Mouse (Mus musculus): ENCODE data around the gene Tspyl1.
"Not testable (repeated sequence)": the region's sequence is repeated elsewhere in the genome, so short reads cannot be mapped to it uniquely, and the experiment has no call there.

The Tspyl1 gene

DNA sequence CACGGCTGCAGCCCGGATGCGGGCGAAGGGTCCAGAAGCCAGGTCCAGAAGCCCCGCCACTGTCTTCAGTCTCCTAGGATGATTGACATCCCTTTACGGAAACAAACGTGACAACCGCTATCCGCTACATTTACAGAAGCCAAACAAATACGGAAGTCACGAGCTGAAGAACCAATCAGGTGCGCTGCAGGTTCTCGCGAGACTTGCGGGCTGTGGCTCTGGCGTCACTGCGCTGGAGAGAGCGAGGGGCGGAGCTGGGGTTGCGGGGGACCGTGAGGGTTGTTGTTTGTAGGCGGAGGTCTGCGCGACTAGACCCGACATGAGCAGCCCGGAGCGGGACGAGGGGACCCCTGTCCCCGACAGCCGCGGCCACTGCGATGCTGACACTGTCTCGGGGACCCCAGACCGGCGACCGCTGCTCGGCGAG, at the start of gene Tspyl1:
TSS of gene Tspyl1 (plus strand) at position 229 of the 427 bp plus-strand sequence.
- in situ Hi-C loops (cut with MboI, MseI), result loop anchor here (5.0 kb wide), 1 partner anchor 135 kb away; the partner anchor contains the start of gene Nt5dc1

DNA sequence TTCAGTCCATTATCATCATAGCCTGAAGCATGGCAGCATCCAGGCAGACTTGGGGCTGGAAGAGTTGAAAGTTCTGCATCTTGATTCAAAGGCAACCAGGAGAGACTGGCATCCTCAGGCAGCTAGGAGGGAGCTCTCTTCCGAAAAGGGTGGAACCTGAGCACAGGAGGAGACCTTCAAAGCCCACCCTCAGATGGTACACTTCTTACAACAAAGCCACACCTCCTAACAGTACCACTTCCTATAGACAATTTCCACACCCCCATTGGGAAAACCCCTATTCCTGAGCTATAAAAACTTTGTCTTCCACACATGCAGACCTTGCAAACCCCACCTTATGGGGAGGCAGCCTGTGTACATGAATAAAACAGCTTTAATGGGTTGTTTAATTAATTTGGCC, 48.6 kb upstream of the Tspyl1 start:
- in situ Hi-C loops (cut with MboI, MseI), result no loop called here

DNA sequence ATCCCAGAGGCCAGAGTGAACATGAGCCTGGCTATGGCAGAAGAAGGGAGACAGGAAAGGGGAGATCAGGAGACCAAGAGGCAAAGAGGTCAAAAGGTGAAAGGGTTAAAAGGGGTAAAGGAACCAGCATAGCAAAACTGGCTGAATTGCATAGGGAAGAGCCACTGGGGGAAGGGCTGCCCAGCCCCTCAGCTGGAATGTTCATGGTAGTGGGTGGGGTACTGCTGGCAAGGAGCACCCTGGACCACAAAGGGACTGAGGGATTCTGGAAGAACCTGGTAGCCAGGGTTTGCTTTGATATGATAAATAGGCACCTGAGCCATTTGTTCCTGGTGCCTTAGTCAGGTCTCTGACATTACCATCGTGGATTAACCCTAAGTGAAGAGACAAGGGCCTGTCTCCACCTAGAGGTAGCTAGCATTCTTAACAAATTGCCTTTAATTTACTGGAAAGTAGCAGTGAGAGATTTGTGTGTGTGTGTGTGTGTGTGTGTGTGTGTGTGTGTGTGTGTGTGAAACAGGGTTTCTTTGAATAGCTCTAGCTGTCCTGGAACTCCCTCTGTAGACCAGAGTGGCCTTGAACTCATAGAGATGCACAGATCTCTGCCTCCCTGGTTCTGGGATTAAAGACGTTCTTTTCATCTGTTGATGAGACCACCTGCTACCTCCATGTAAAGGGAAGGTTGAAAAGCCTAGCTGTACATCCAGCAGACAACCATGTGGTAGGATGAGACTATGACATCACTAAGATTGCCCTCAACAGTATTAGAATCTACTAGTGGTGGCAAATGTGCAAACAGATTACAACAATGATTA, 47.9 kb upstream of the Tspyl1 start:
- in situ Hi-C loops (cut with MboI, MseI), result no loop called here

GRCm38 (mm10) chr10:34235384-34235783, 46.6 kb upstream of the Tspyl1 start:
- in situ Hi-C loops (cut with MboI, MseI), result no loop called here

DNA sequence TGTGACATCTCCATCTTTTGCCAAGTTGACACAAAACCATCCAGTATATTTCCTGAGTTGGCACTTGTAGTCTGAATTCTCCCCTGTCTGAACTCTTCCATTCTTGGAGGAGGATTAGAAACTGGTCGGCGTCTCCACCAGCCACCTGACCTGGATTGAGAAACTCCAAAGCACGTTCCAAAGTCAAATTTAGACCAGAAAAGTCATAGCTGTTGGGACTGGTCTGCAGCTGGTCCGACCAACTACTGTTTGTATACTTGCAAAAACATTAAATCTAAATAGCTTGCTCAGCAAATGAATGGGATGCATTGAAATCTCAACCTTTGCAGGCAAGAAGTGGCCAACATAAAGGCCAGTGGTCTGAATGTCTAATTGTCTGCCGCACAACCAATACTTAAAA, 45.4 kb upstream of the Tspyl1 start:
- in situ Hi-C loops (cut with MboI, MseI), result no loop called here

DNA sequence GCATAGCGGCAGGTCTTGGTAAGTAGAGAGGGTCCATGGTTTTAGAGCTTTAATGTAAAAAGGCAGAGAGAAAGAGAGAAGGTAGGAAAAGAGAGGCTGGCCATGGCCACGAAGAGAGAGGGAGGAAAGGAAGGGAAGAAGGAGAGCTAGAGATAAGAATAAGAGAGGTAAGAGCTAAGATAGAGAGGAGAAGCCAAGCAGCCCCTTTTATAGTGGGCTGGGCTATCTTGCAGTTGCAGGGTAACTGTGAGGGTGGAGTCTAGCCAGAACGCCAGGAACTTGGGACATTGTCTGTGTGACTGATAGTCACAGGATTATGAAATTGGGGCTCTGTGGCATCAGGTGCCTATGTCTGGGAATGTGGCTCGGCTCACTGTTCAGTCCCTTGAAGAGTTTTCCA, 43.5 kb upstream of the Tspyl1 start:
- in situ Hi-C loops (cut with MboI, MseI), result no loop called here

DNA sequence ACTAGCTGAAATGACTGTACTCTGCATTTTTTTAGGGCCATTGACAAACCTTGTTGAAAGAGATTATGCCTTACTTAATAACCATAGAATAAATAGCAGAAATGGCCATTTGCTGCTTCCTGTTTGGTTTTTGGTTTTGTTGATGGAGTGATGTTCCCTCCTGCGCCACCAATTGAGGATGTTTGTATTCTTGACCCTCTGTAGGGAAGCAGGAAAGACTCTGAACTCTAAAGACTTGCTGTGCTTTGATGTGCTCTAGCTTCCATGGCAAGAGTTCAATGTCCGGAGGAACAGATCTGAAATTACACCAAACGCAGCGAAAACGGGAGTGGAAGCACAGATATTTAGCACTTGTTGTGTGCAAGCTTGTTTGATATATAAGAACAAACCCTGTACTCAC, 37.2 kb upstream of the Tspyl1 start:
- in situ Hi-C loops (cut with MboI, MseI), result no loop called here

GRCm38 (mm10) chr10:34246106-34246505, 35.9 kb upstream of the Tspyl1 start:
- in situ Hi-C loops (cut with MboI, MseI), result no loop called here

DNA sequence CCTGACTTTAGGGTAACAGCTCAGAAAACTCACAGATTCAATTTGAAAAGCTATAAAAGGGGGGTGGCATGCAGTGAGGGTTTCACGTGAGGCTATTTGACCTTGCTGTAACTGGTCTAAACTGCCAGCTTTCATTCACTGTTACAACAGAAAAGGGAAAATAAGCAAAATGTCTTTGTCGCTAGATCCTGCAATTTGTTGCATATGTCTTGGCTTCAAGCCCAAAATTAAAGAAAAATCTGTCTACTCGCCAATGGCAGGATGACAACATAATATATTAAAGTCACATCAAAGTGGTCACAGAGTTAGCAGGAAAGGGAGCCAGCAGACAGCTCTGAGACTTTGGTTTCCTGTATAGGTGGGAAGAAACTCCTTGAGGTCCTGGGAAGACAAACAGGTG, 34.2 kb upstream of the Tspyl1 start:
- in situ Hi-C loops (cut with MboI, MseI), result no loop called here

DNA sequence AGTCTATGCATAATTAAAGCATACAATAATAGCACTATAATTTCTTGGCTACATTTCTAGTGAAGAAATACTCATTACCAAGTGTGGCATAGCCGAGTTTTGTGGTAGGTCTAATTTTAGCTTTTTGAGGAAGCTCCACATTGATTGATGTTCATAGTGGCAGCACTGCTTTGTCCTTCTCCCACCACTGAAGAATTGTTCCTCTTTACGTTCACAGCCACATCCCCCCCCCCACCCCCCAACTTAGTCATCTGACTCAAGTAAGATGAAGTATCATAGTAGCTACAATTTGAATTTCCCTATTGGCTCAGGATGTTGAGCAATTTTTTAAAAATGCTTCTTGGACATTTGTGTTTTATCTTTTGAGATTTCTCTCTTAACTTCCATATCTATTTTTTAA, 32.4 kb upstream of the Tspyl1 start:
- in situ Hi-C loops (cut with MboI, MseI), result no loop called here

GRCm38 (mm10) chr10:34252833-34253232, 29.2 kb upstream of the Tspyl1 start:
- in situ Hi-C loops (cut with MboI, MseI), result not testable (repeated sequence)

GRCm38 (mm10) chr10:34265106-34265505, 16.9 kb upstream of the Tspyl1 start:
- in situ Hi-C loops (cut with MboI, MseI), result no loop called here

DNA sequence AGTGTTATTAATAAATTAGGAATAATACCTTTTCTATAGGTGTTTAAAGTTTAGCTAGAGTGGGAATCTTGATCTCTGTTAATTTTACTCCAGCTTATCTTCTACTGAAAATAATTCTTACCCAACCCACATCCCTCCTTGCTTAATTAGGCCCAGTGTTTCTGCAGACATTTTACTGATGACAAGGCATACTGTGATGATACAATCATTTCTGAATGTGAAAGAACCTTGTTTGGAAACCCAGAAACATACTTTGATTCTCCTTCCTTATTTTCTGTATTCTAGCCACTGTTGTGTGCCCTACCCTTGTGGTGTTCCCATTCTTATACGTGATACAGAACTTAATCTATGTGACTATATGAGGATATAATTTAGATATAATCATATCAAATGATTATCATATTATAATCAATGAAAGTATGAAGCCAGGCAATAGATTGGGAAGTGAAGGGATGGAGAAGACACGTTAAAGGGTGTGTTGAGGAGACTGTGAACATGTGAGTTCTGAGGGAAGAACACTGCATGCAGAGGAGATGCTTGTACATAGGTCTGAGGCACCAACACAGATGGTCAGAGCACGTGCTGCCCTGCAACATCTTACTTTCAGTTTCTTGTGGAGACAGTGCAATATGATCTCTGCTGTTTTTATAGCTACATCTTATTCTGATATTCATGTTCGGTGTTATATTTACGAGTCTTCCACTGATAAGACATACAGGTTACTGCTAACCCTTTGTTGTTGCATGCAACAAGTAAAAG, 14.5 kb upstream of the Tspyl1 start:
- in situ Hi-C loops (cut with MboI, MseI), result no loop called here

- in situ Hi-C loops (cut with MboI, MseI), result no loop called here
These were observed 10.3 kb upstream of the Tspyl1 start for GRCm38 (mm10) chr10:34271681-34272080.

- in situ Hi-C loops (cut with MboI, MseI), result loop anchor here (5.0 kb wide), 1 partner anchor 137 kb away; the partner anchor contains the start of gene Nt5dc1
These were observed 1.3 kb upstream of the Tspyl1 start for GRCm38 (mm10) chr10:34280591-34281175.

DNA sequence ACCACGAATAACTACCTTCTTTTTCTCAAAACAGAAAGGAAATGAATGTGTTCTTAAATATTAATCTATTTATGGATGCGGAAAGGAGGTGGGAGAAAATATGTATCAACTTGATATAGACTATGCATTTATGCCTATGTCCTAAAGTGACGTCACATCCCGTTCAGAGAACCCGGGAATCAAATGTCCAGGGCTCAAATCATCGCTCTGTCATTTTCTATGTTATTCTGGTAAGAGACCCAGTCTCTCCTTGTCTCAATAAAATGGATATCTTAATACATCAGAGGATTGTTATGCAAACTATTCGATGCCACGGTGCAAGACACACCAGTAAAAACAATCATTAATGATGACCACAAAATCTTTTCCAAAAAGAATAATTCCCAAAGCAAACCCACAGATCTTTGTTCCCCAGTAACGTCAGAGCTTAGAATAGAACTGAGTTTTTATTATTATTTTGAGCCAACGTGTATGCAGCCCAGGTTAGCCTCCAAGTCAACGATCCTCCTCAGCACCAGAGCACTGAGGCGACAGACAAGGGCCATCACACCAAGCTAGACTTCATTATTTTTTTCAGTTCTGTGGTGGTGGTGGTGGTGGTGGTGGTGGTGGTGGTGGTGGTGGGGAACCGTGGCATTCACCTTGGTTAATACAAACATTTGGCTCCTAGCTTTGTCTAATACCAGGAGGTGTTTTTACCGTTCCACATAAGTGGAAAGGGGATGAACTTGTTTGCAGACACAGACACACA, 604 bp upstream of the Tspyl1 start:
- in situ Hi-C loops (cut with MboI, MseI), result loop anchor here (5.0 kb wide), 1 partner anchor 136 kb away; the partner anchor contains the start of gene Nt5dc1

DNA sequence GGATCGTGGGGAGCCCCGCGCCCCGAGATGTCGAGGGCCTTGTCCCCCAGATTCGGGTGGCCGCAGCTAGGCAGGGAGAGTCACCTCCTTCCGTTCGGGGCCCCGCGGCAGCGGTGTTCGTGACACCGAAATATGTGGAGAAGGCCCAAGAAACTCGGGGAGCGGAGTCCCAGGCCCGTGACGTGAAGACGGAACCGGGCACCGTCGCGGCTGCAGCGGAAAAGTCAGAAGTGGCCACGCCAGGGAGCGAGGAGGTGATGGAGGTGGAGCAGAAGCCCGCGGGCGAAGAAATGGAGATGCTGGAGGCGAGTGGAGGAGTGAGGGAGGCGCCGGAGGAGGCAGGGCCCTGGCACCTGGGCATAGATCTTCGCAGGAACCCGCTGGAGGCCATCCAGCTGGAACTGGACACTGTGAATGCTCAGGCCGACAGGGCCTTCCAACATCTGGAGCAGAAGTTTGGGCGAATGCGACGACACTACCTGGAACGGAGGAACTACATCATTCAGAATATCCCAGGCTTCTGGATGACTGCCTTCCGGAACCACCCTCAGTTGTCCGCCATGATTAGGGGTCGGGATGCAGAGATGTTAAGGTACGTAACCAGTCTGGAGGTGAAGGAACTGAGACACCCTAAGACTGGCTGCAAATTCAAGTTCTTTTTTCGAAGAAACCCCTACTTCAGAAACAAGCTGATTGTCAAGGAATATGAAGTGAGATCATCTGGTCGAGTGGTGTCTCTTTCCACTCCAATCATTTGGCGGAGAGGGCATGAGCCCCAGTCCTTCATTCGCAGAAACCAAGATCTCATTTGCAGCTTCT, 639 bp downstream of the Tspyl1 start:
- in situ Hi-C loops (cut with MboI, MseI), result loop anchor here (5.0 kb wide), 1 partner anchor 135 kb away; the partner anchor contains the start of gene Nt5dc1

DNA sequence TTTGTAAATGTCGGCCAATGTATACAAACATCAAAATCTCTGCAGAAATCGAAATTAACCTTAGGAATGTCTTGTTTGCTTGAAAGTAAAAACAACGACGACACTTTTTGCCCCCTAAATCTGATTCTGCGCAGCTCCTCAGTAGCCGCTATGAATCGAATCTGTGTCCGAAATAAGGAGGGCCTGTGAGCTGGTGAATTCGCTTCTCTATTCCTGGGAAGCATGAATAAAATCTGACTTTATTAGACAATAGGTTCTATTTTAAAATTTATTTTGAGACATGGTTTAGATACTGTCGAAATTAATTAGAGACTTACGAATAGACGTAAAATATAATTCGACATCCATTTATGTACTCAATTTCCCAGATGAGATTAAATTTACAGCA, 14.9 kb downstream of the Tspyl1 start:
- in situ Hi-C loops (cut with MboI, MseI), result loop anchor here (5.0 kb wide), 1 partner anchor 280 kb away; the partner anchor contains the start of gene Rwdd1

- in situ Hi-C loops (cut with MboI, MseI), result loop anchor here (5.0 kb wide), 1 partner anchor 280 kb away; the partner anchor contains the start of gene Rwdd1
These were observed 15.4 kb downstream of the Tspyl1 start, which contains the start of gene Tspyl4 for GRCm38 (mm10) chr10:34297299-34297979. Gene Tspyl4, plus strand, starts transcription at chr10:34297442.

All from regulatory T cell (primary cell).